In genomic region chr3:84409474-84409862, GRCm38 (mm10) we compare ENCODE assay signal across 21 mouse cellular contexts.
A peak's percentile ranks its signal among the peaks of the same experiment; 100 is the strongest.
DNase-seq lines count a peak whose midpoint lies in the region; ATAC-seq and TF ChIP-seq lines count a peak whose summit lies in the region.
"Had no signal": no experiment of that assay in that cellular context is flagged by ENCODE, and none has a peak within 500 bp of the region (broad histone marks: within the 10 kb centered on the region; RNA-seq: fewer than 3 reads in every experiment).

No protein-coding gene starts in this region.

- no peaks in the 10 kb centered on the region for H3K36me3 ChIP-seq in liver, embryonic 15.5 days (replicated peaks)
- H3K36me3 ChIP-seq in liver, embryonic 11.5 days (ENCODE audit: control insufficient read depth, insufficient read depth, low read length): no peaks in the 10 kb centered on the region
- H3K36me3 ChIP-seq in intestine, postnatal 0 days (ENCODE audit: control insufficient read depth, insufficient read depth): no peaks in the 10 kb centered on the region
- no peaks in the 10 kb centered on the region for H3K36me3 ChIP-seq in limb, embryonic 13.5 days
- no peaks in the 10 kb centered on the region for H3K36me3 ChIP-seq in stomach, postnatal 0 days (ENCODE audit: control insufficient read depth, insufficient read depth, low read length)
- H3K36me3 ChIP-seq: heart, embryonic 13.5 days; hindbrain, embryonic 15.5 days; lung, embryonic 15.5 days had no signal

- no peak for TF ChIP-seq CTCF in intestine, postnatal 0 days (IDR thresholded peaks at IDR 0.05; ENCODE audit: low read depth)
- TF ChIP-seq CTCF in stomach, postnatal 0 days (IDR thresholded peaks at IDR 0.05; ENCODE audit: low read depth): no peak

- peak overlapping the region; percentile 3 for H3K27ac ChIP-seq in liver, embryonic 15.5 days (replicated peaks)
- no peak overlapping the region for H3K27ac ChIP-seq in liver, embryonic 11.5 days (ENCODE audit: low read depth, low read length)
- H3K27ac ChIP-seq in intestine, postnatal 0 days (ENCODE audit: low read depth, low read length): no peak overlapping the region
- 0 out of 2 replicates have a peak overlapping the region, but pooled peaks have one; percentile 16 for H3K27ac ChIP-seq in limb, embryonic 13.5 days
- 0 out of 2 replicates have a peak overlapping the region, but pooled peaks have one; percentile 49 for H3K27ac ChIP-seq in stomach, postnatal 0 days (replicated peaks)
- H3K27ac ChIP-seq: heart, embryonic 13.5 days; hindbrain, embryonic 15.5 days; layer of hippocampus, adult 2 months; lung, embryonic 15.5 days had no signal

- TF ChIP-seq EP300 in stomach, postnatal 0 days (optimal IDR thresholded peaks at IDR 0.05): no peak

- H3K4me3 ChIP-seq in liver, embryonic 15.5 days (replicated peaks): no peak overlapping the region
- H3K4me3 ChIP-seq in liver, embryonic 11.5 days (ENCODE audit: low read depth, low read length): no peak overlapping the region
- H3K4me3 ChIP-seq in intestine, postnatal 0 days (ENCODE audit: low read depth, low read length): no peak overlapping the region
- H3K4me3 ChIP-seq in limb, embryonic 13.5 days: no peak overlapping the region
- no peak overlapping the region for H3K4me3 ChIP-seq in stomach, postnatal 0 days (ENCODE audit: low read depth, low read length)
- H3K4me3 ChIP-seq: heart, embryonic 13.5 days; hindbrain, embryonic 15.5 days; layer of hippocampus, adult 2 months; lung, embryonic 15.5 days had no signal

- peaks cover 9% of the 10 kb centered on the region for H3K27me3 ChIP-seq in liver, embryonic 15.5 days
- H3K27me3 ChIP-seq in liver, embryonic 11.5 days (replicated peaks; ENCODE audit: control insufficient read depth, insufficient read depth, low read length): peaks cover 3% of the 10 kb centered on the region; the same call in 1 of the 2 replicates
- no peaks in the 10 kb centered on the region for H3K27me3 ChIP-seq in intestine, postnatal 0 days (replicated peaks; ENCODE audit: control insufficient read depth, insufficient read depth, low read length)
- no peaks in the 10 kb centered on the region; the same call in 1 of the 2 replicates for H3K27me3 ChIP-seq in limb, embryonic 13.5 days
- no peaks in the 10 kb centered on the region for H3K27me3 ChIP-seq in stomach, postnatal 0 days (ENCODE audit: control insufficient read depth, insufficient read depth, low read length)
- H3K27me3 ChIP-seq: hindbrain, embryonic 15.5 days; lung, embryonic 15.5 days had no signal

- no peak overlapping the region for H3K9ac ChIP-seq in liver, embryonic 15.5 days
- H3K9ac ChIP-seq in liver, embryonic 11.5 days (ENCODE audit: low read depth, low read length): no peak overlapping the region
- H3K9ac ChIP-seq in intestine, postnatal 0 days (ENCODE audit: low read depth, low read length): no peak overlapping the region
- H3K9ac ChIP-seq in limb, embryonic 13.5 days: no peak overlapping the region
- no peak overlapping the region for H3K9ac ChIP-seq in stomach, postnatal 0 days (ENCODE audit: low read length)
- H3K9ac ChIP-seq: heart, embryonic 13.5 days; hindbrain, embryonic 15.5 days; lung, embryonic 15.5 days had no signal

- 78% methylated on average over 3 of the region's 3 CpGs for WGBS in liver, embryonic 15.5 days (ENCODE audit: insufficient replicate concordance)
- 82% methylated on average over 3 of the region's 3 CpGs for WGBS in liver, embryonic 11.5 days
- WGBS in intestine, postnatal 0 days: 54% methylated on average over 3 of the region's 3 CpGs
- WGBS in limb, embryonic 13.5 days: 38% methylated on average over 3 of the region's 3 CpGs
- WGBS in stomach, postnatal 0 days: 74% methylated on average over 3 of the region's 3 CpGs

- H3K9me3 ChIP-seq in liver, embryonic 15.5 days (replicated peaks): no peaks in the 10 kb centered on the region
- H3K9me3 ChIP-seq in liver, embryonic 11.5 days (ENCODE audit: control insufficient read depth, low read length): no peaks in the 10 kb centered on the region
- no peaks in the 10 kb centered on the region for H3K9me3 ChIP-seq in intestine, postnatal 0 days (ENCODE audit: control insufficient read depth)
- no peaks in the 10 kb centered on the region for H3K9me3 ChIP-seq in limb, embryonic 13.5 days
- H3K9me3 ChIP-seq in stomach, postnatal 0 days (ENCODE audit: control insufficient read depth, low read length): no peaks in the 10 kb centered on the region
- H3K9me3 ChIP-seq: heart, embryonic 13.5 days; hindbrain, embryonic 15.5 days; lung, embryonic 15.5 days had no signal

- ATAC-seq in liver, embryonic 15.5 days (ENCODE audit: insufficient read depth): no peak
- ATAC-seq in liver, embryonic 11.5 days (replicated peaks; ENCODE audit: low FRiP score): no peak
- peak; percentile 43 for ATAC-seq in intestine, postnatal 0 days
- no peak for ATAC-seq in limb, embryonic 13.5 days (ENCODE audit: low FRiP score, low read depth)
- no peak for ATAC-seq in stomach, postnatal 0 days (ENCODE audit: low FRiP score, low TSS enrichment)
- ATAC-seq: activated CD4-positive, CD25-positive, alpha-beta regulatory T cell, adult 4 months; forebrain, embryonic 14.5 days had no signal

- no peak for DNase-seq in liver, embryonic 11.5 days (ENCODE audit: low spot score)
- DNase-seq in stomach, postnatal 0 days (ENCODE audit: low spot score): no peak
- DNase-seq in cerebellum, postnatal 25 days: no peak
- no peak for DNase-seq in adrenal gland, adult (ENCODE audit: inconsistent age in 2 of 2, low spot score in 1 of 2)
- DNase-seq: adrenal gland, postnatal 10 days; cerebellum, adult 18-20 months; cerebellum, postnatal 14 days; embryo, embryonic 11 days; gastrocnemius, postnatal 14 days; heart, adult 11 months; heart, postnatal 36 days had no signal

- no peak overlapping the region for H3K4me2 ChIP-seq in liver, embryonic 15.5 days
- no peak overlapping the region for H3K4me2 ChIP-seq in liver, embryonic 11.5 days
- H3K4me2 ChIP-seq in intestine, postnatal 0 days (replicated peaks; ENCODE audit: low read depth): no peak overlapping the region
- H3K4me2 ChIP-seq in limb, embryonic 13.5 days (replicated peaks): no peak overlapping the region
- no peak overlapping the region for H3K4me2 ChIP-seq in stomach, postnatal 0 days (replicated peaks; ENCODE audit: low read depth)
- H3K4me2 ChIP-seq: heart, embryonic 13.5 days; hindbrain, embryonic 15.5 days; lung, embryonic 15.5 days; midbrain, embryonic 11.5 days had no signal

- H3K4me1 ChIP-seq in liver, embryonic 15.5 days (replicated peaks): peaks cover 46% of the 10 kb centered on the region
- peaks cover 31% of the 10 kb centered on the region for H3K4me1 ChIP-seq in liver, embryonic 11.5 days (replicated peaks; ENCODE audit: control insufficient read depth, insufficient read depth, low read length)
- H3K4me1 ChIP-seq in intestine, postnatal 0 days (replicated peaks; ENCODE audit: control insufficient read depth, insufficient read depth, low read length): 0 out of 2 replicates have a peak, but pooled peaks cover 2% of the 10 kb centered on the region
- H3K4me1 ChIP-seq in limb, embryonic 13.5 days: peaks cover 46% of the 10 kb centered on the region
- H3K4me1 ChIP-seq in stomach, postnatal 0 days (replicated peaks; ENCODE audit: control insufficient read depth, insufficient read depth): peaks cover 3% of the 10 kb centered on the region

Comparison
In these comparisons a context has a peak if more than half of its experiments do, and no peak if none do; other contexts are left out.
1. H3K27ac ChIP-seq: peak in liver, embryonic 15.5 days (single experiment), limb, embryonic 13.5 days (single experiment) and stomach, postnatal 0 days (single experiment); none in liver, embryonic 11.5 days (single experiment) and intestine, postnatal 0 days (single experiment).